Mouse (Mus musculus): ENCODE results near the gene Rpgrip1l.

DNA sequence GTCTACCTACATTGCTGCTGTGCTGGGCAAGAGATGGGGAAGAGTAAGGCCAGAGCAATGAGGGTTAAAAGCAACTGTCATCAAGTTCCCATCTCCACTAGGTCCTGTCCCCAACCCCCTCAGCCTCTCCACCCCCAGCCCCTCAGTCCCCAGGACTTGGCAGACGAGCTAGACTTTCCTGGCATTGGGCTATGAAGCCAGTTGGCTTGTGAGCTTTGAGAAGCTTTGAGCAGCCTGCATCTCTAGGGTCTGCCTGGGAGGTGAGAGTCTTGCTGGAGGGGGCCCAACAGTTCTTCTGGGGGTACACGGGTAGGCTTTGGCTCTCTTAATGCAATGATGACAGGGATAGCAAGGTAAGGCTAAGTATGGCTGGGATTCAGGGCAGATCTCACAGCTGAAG lies 119.0 kb downstream of the Rpgrip1l start:
- no peak for TF ChIP-seq EP300 (optimal IDR thresholded peaks at IDR 0.05)
- TF ChIP-seq CTCF (IDR thresholded peaks at IDR 0.05; ENCODE audit: low read depth), result no peak

All from stomach, postnatal 0 days (tissue).